37 mouse cellular contexts compared by ENCODE assay signal in genomic region chr19:58726551-58726950, GRCm38 (mm10). TPM values are rescaled to one million over a fixed set of nuclear protein-coding genes. Genes with fewer than 3 reads are reported as not detected.
"Had no signal": no experiment of that assay in that cellular context is flagged by ENCODE, and none has a peak within 500 bp of the region (broad histone marks: within the 10 kb centered on the region; RNA-seq: fewer than 3 reads in every experiment).

No protein-coding gene starts in this region.

- H3K27ac ChIP-seq: gastrocnemius, adult 2 months; heart, adult 2 months; heart, embryonic 10.5 days; hindbrain, embryonic 10.5 days; hindbrain, embryonic 13.5 days; hindbrain, embryonic 15.5 days; hindbrain, postnatal 0 days; limb, embryonic 13.5 days; limb, embryonic 15.5 days; liver, embryonic 13.5 days; liver, embryonic 15.5 days had no signal

- ATAC-seq: hindbrain, postnatal 0 days; intestine, embryonic 16.5 days had no signal

- H3K9me3 ChIP-seq: heart, embryonic 10.5 days; heart, embryonic 12.5 days; hindbrain, embryonic 10.5 days; hindbrain, embryonic 13.5 days; limb, embryonic 13.5 days; limb, embryonic 15.5 days; liver, embryonic 13.5 days; liver, embryonic 15.5 days had no signal

- H3K4me2 ChIP-seq: heart, embryonic 12.5 days; hindbrain, embryonic 13.5 days; hindbrain, embryonic 15.5 days; limb, embryonic 13.5 days; limb, embryonic 15.5 days; liver, embryonic 13.5 days; liver, embryonic 15.5 days had no signal

- H3K36me3 ChIP-seq: heart, embryonic 10.5 days; heart, embryonic 12.5 days; hindbrain, embryonic 10.5 days; hindbrain, embryonic 13.5 days; hindbrain, embryonic 15.5 days; limb, embryonic 13.5 days; limb, embryonic 15.5 days; liver, embryonic 13.5 days; liver, embryonic 15.5 days had no signal

- H3K4me3 ChIP-seq: gastrocnemius, adult 2 months; heart, adult 2 months; heart, embryonic 10.5 days; heart, embryonic 12.5 days; hindbrain, embryonic 10.5 days; hindbrain, embryonic 13.5 days; hindbrain, embryonic 15.5 days; limb, embryonic 13.5 days; limb, embryonic 15.5 days; liver, embryonic 13.5 days; liver, embryonic 15.5 days had no signal

- H3K27me3 ChIP-seq: heart, embryonic 12.5 days; hindbrain, embryonic 13.5 days; hindbrain, embryonic 15.5 days; limb, embryonic 13.5 days; limb, embryonic 15.5 days; liver, embryonic 13.5 days; liver, embryonic 15.5 days had no signal

- DNase-seq: gastrocnemius, adult 2 months; gastrocnemius, postnatal 10 days; gastrocnemius, postnatal 25 days; heart, adult 2 months; heart, postnatal 10 days; heart, postnatal 4 days; kidney, adult 11 months; kidney, adult 2 months; kidney, postnatal 10 days; kidney, postnatal 25 days; layer of hippocampus, adult 9-11 months; layer of hippocampus, postnatal 36 days; left cerebral cortex, postnatal 4 days; liver, embryonic 13.5 days had no signal

- H3K9ac ChIP-seq: heart, embryonic 12.5 days; hindbrain, embryonic 13.5 days; hindbrain, embryonic 15.5 days; limb, embryonic 13.5 days; limb, embryonic 15.5 days; liver, embryonic 13.5 days; liver, embryonic 15.5 days had no signal

- H3K4me1 ChIP-seq: hindbrain, embryonic 10.5 days; hindbrain, embryonic 13.5 days; hindbrain, embryonic 15.5 days had no signal

RNA-seq across cellular contexts. Expression of gene Pnliprp1, which starts 2.1 kb away (rescaled TPM):
- total RNA-seq: gastrocnemius, adult 2 months; gastrocnemius, postnatal 10 days; gastrocnemius, postnatal 25 days; gastrocnemius, postnatal 4 days; granulocyte monocyte progenitor cell, adult 5-6 weeks; heart, adult 2 months; heart, postnatal 25 days; hindbrain, postnatal 0 days; layer of hippocampus, adult 18-20 months; layer of hippocampus, adult 8-10 months; layer of hippocampus, postnatal 14 days; layer of hippocampus, postnatal 36 days; left cerebral cortex, adult 18-20 months; left cerebral cortex, adult 8-10 months; left cerebral cortex, postnatal 10 days; left cerebral cortex, postnatal 25 days had no signal
- polyA plus RNA-seq: frontal cortex, adult 2 months; hindbrain, embryonic 10.5 days; hindbrain, postnatal 0 days; limb, embryonic 11.5 days had no signal

RNA-seq across cellular contexts. Expression of gene Pnliprp2, which starts 33.0 kb away (rescaled TPM):
- total RNA-seq: gastrocnemius, adult 2 months; gastrocnemius, postnatal 10 days; gastrocnemius, postnatal 25 days; gastrocnemius, postnatal 4 days; granulocyte monocyte progenitor cell, adult 5-6 weeks; heart, adult 2 months; heart, postnatal 10 days; heart, postnatal 25 days; hindbrain, postnatal 0 days; layer of hippocampus, postnatal 14 days; left cerebral cortex, adult 18-20 months; left cerebral cortex, adult 8-10 months; left cerebral cortex, postnatal 10 days; left cerebral cortex, postnatal 25 days had no signal
- polyA plus RNA-seq: heart, adult 2 months; heart, embryonic 14.5 days; hindbrain, embryonic 10.5 days; hindbrain, embryonic 13.5 days; hindbrain, embryonic 15.5 days; hindbrain, postnatal 0 days; kidney, adult 2 months; limb, embryonic 13.5 days had no signal
